ENCODE assay signal across 22 mouse cellular contexts in the genomic region with DNA sequence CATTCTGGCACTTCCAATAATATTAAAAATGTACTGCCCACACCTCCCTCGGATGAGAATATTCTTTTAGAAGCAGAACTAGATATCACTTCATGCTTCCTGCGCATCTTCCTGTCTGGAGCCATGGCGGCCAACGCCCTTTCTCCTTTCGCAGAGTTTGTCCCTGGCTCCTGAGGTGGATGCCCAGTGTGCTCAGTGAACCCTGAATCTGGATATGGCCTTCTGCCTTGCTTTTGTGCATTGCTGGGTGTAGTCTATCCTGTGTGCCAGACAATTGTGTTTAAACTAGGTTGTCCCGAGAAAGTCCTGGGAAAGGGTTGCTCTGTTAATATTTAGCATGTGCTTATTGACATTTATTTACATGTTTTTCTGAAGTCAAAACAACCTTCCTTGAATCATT.
DNase-seq lines count a peak whose midpoint lies in the region; ATAC-seq and TF ChIP-seq lines count a peak whose summit lies in the region.
"Had no signal": no experiment of that assay in that cellular context is flagged by ENCODE, and none has a peak within 500 bp of the region (broad histone marks: within the 10 kb centered on the region; RNA-seq: fewer than 3 reads in every experiment).

No protein-coding gene starts in this region.

- no peaks in the 10 kb centered on the region for H3K36me3 ChIP-seq in kidney, embryonic 14.5 days (ENCODE audit: control insufficient read depth, insufficient read depth, low read length)
- no peaks in the 10 kb centered on the region for H3K36me3 ChIP-seq in kidney, embryonic 16.5 days (ENCODE audit: insufficient read depth, low read length)
- H3K36me3 ChIP-seq in testis, adult 2 months (ENCODE audit: control insufficient read depth, insufficient read depth, low read length), result no peaks in the 10 kb centered on the region
- H3K36me3 ChIP-seq: forebrain, embryonic 10.5 days; G1E; hindbrain, embryonic 12.5 days; hindbrain, embryonic 15.5 days had no signal

- H3K9ac ChIP-seq in kidney, embryonic 14.5 days (ENCODE audit: low read depth, low read length), result no peak overlapping the region
- H3K9ac ChIP-seq in kidney, embryonic 16.5 days (replicated peaks; ENCODE audit: low read length), result no peak overlapping the region
- H3K9ac ChIP-seq: forebrain, postnatal 0 days; hindbrain, embryonic 12.5 days; hindbrain, embryonic 15.5 days had no signal

- ATAC-seq in kidney, embryonic 14.5 days (ENCODE audit: low FRiP score, low TSS enrichment), result no peak
- no peak for ATAC-seq in kidney, embryonic 16.5 days (ENCODE audit: low FRiP score, low TSS enrichment)
- ATAC-seq: forebrain, embryonic 14.5 days; forebrain, postnatal 0 days; Patski had no signal

- no peak overlapping the region for H3K27ac ChIP-seq in kidney, embryonic 14.5 days (ENCODE audit: low read depth, low read length)
- H3K27ac ChIP-seq in kidney, embryonic 16.5 days (ENCODE audit: low read length), result no peak overlapping the region
- peak overlapping the region; percentile 39; the same call in 1 of the 2 replicates for H3K27ac ChIP-seq in testis, adult 2 months (ENCODE audit: control insufficient read depth, insufficient read depth, low read depth, low read length)
- H3K27ac ChIP-seq: forebrain, embryonic 10.5 days; gastrocnemius, adult 2 months; hindbrain, embryonic 12.5 days; hindbrain, embryonic 15.5 days had no signal

- H3K27me3 ChIP-seq in kidney, embryonic 14.5 days (ENCODE audit: control insufficient read depth, insufficient read depth, low read length), result no peaks in the 10 kb centered on the region
- no peaks in the 10 kb centered on the region for H3K27me3 ChIP-seq in kidney, embryonic 16.5 days (ENCODE audit: insufficient read depth, low read length)
- H3K27me3 ChIP-seq in testis, adult 2 months (ENCODE audit: control insufficient read depth, insufficient read depth, low read length), result no peaks in the 10 kb centered on the region
- H3K27me3 ChIP-seq: hindbrain, embryonic 12.5 days; hindbrain, embryonic 15.5 days; Patski had no signal

- DNase-seq in kidney, adult 11 months, result peak; percentile 59
- peak; percentile 82 for DNase-seq in kidney, adult 9 months
- no peak for DNase-seq in testis, postnatal 10 days (ENCODE audit: low spot score)
- DNase-seq: adrenal gland, postnatal 10 days; adrenal gland, postnatal 36 days; cerebellum, adult 18-20 months; cerebellum, adult 9-10 months; cerebellum, postnatal 14 days; forebrain, postnatal 0 days; gastrocnemius, adult 2 months; gastrocnemius, postnatal 14 days; heart, adult 11 months had no signal

- no peak overlapping the region for H3K4me3 ChIP-seq in kidney, embryonic 14.5 days (ENCODE audit: low read length)
- H3K4me3 ChIP-seq in kidney, embryonic 16.5 days (ENCODE audit: low read length), result no peak overlapping the region
- H3K4me3 ChIP-seq in testis, adult 2 months (ENCODE audit: control insufficient read depth, low read depth, low read length), result no peak overlapping the region
- H3K4me3 ChIP-seq: forebrain, embryonic 10.5 days; gastrocnemius, adult 2 months; hindbrain, embryonic 12.5 days; hindbrain, embryonic 15.5 days had no signal

- H3K4me1 ChIP-seq in kidney, embryonic 14.5 days (ENCODE audit: control insufficient read depth, insufficient read depth, low read length), result no peaks in the 10 kb centered on the region
- H3K4me1 ChIP-seq in kidney, embryonic 16.5 days (ENCODE audit: insufficient read depth, low read length), result no peaks in the 10 kb centered on the region
- H3K4me1 ChIP-seq in testis, adult 2 months (ENCODE audit: control insufficient read depth, insufficient read depth, low read length), result peaks cover 3% of the 10 kb centered on the region; the same call in 1 of the 2 replicates
- H3K4me1 ChIP-seq: forebrain, embryonic 10.5 days; hindbrain, embryonic 12.5 days; hindbrain, embryonic 15.5 days had no signal

- TF ChIP-seq CTCF in testis, adult 2 months (IDR thresholded peaks at IDR 0.05; ENCODE audit: control insufficient read depth, insufficient read depth, insufficient replicate concordance, low read depth, low read length), result no peak

- no peak overlapping the region for H3K4me2 ChIP-seq in kidney, embryonic 14.5 days (replicated peaks; ENCODE audit: low read depth, low read length)
- no peak overlapping the region for H3K4me2 ChIP-seq in kidney, embryonic 16.5 days (replicated peaks; ENCODE audit: low read depth, low read length)
- H3K4me2 ChIP-seq: heart, embryonic 11.5 days; hindbrain, embryonic 12.5 days; hindbrain, embryonic 15.5 days had no signal

- H3K9me3 ChIP-seq in kidney, embryonic 14.5 days (ENCODE audit: control insufficient read depth, low read length), result no peaks in the 10 kb centered on the region
- no peaks in the 10 kb centered on the region for H3K9me3 ChIP-seq in kidney, embryonic 16.5 days (ENCODE audit: low read length)
- H3K9me3 ChIP-seq: forebrain, embryonic 10.5 days; hindbrain, embryonic 12.5 days; hindbrain, embryonic 15.5 days had no signal

- WGBS in kidney, embryonic 14.5 days, result 87% methylated on average over 6 of the region's 6 CpGs
- 84% methylated on average over 6 of the region's 6 CpGs for WGBS in kidney, embryonic 16.5 days

- no peak for TF ChIP-seq POLR2A in testis, adult 2 months (IDR thresholded peaks at IDR 0.05; ENCODE audit: control insufficient read depth, low read depth, low read length)
